Mouse (Mus musculus) mouse embryonic stem cell (cell line): ENCODE measurements around the gene Ctdnep1.

Experiments used
- in situ Hi-C, 2 experiments: fragments of 300-500 bp; cut with MboI; formaldehyde crosslinking; loops; 1 replicate in 1 of 2; 3 replicates in 1 of 2; pipeline ENCODE4 v1.14.3; 2019 to 2020; ENCODE audit warnings: low sequenced_read_pairs in 2 of 2, low pct_unique_long_range_greater_than_20kb in 1 of 2, mixed read lengths in 1 of 2; ENCODE audit not compliant: unreplicated experiment in 1 of 2

Gene Ctdnep1

GRCm38 (mm10) chr11:69976271-69976670 lies 4.7 kb upstream of the Ctdnep1 start:
- in situ Hi-C loops = no loop called here

DNA sequence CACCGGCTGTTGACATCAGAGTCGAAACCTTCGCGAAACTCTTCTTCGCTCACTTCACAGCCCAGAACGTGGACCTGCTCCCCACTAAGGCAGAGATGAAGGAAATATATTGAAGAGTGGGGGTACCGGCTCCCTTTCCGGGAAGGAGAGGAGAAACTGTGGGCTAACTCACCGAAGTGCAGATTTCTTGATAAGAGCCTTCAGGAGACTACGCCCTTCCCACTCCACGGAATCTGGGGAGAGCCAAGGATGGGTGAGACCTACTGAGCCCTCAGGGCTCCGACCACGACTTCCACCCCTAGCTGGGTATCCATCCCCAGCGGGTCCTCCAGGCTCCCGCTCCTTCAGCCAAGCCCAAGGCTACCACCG lies 1.1 kb upstream of the Ctdnep1 start:
- in situ Hi-C loops = no loop called here

GRCm38 (mm10) chr11:69980196-69981140 lies 488 bp upstream of the Ctdnep1 start:
- in situ Hi-C loops = no loop called here

DNA sequence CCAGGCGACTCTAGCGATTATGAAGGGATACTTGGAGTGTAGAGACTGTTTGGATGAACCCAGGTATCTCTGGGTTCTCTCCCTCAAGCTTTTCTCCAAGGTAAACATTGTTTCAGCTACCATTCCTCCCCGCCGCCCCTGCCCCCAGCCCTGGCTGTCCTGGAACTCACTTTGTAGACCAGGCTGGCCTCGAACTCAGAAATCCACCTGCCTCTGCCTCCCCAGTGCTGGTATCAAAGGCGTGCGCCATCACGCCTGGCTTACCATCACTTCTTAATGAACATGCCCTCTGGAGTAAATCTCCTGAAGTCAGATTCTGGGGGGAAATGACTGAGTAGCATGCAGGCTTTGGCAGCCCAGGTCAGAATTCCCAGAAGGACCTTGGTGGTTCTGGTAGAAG lies 1.3 kb downstream of the Ctdnep1 start, which contains the start of gene Elp5:
Gene Elp5 (minus strand): TSS at position 293 of the 400 bp plus-strand sequence.
- in situ Hi-C loops = no loop called here

DNA sequence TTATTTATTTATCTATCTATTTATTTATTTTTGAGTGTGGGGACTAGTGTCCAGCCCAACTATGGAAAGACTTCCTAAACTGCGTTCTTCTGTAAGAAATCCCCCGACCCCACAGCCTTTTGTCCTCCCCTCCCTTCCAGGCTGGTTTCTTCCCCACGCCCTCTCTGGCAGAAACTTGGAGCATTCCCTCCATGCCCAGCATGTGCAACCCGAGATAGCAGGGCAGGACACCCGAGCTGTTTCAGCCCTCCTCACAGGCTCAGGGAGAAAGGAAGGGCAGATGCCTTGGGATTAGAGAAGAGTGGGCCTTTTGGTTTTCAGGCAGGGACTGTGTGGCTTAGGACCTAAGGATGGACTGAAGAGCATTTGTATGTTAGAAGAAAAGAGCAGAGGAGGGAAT lies 1.9 kb downstream of the Ctdnep1 start:
- in situ Hi-C loops = no loop called here

DNA sequence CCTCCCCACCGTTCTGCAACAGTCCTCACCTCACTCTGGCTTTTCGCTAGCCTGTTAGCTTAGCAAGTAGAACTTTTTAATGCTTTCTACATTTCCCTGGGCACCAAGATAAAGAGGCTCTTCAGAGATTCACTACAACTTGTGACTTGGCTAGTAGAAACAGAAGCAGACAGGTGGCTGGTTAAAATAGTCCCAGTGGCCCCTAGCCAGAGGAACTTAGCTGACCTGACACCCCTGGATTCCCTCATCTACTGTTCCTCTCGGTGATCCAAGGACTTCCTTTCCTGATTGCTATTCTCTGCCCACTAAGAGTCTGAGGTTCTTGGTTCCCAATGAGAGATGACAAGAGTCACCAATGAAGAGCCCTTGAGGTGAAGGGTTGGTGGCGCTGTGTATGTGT lies 2.4 kb downstream of the Ctdnep1 start:
- in situ Hi-C loops = no loop called here

- in situ Hi-C loops = no loop called here
These were observed 3.5 kb downstream of the Ctdnep1 start for GRCm38 (mm10) chr11:69984431-69984830.

DNA sequence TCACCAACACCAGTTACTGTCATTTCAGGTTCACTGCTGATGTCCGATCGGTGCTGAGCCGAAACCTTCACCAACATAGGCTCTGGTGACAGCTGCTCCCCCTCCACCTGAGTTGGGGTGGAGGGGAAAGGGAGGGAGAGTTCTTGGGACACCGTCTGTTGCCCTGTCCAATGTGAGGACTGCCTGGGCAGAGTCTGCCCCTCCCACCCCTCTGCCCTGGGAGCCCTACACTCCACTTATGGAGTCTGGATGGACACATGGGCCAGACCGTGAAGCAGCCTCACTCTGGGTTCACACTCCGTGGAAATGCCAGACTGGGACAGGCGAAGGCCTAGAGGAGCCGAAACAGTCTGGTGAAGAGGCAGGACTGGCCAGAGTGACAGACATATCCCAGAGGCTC lies 9.0 kb downstream of the Ctdnep1 start:
- in situ Hi-C loops = no loop called here

GRCm38 (mm10) chr11:69990850-69991691 lies 10.1 kb downstream of the Ctdnep1 start, which contains the start of gene Gabarap:
Gene Gabarap (plus strand): TSS chr11:69991143.
- in situ Hi-C loops = no loop called here

GRCm38 (mm10) chr11:69991711-69992110 lies 10.8 kb downstream of the Ctdnep1 start:
- in situ Hi-C loops = no loop called here

DNA sequence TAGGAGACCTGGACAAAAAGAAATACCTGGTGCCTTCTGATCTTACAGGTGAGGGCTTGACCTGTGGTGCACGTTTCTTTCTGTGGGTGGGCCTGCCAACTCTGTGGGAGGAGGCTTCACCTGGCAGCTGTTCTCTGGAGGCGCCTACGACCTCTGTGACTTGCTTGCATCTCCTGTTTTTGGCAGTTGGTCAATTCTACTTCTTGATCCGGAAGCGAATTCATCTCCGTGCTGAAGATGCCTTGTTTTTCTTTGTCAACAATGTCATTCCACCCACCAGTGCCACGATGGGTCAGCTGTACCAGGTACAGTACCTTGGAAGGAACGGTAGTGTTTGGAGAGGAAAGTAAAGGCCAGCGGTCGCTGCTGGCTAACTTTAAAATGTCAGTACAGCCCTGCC lies 11.4 kb downstream of the Ctdnep1 start:
- in situ Hi-C loops = no loop called here

DNA sequence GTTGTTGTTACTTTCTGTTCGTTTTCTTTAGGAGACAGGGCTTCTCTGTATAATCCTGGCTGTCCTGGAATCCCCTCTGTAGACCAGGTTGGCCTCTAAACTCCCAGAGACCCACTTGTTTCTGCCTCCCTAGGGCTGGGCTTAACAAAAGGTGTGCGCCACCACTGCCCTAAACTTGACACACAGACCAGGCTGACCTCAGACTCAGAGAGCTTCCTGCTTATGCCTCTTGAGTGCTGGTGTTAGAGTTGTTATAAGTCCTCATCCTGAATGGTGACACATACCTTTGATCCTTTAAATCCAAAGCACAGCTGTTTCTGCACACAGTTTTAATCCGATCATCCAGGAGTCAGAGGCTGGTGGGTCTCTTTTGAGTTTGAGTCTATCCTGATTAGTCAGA lies 12.0 kb downstream of the Ctdnep1 start:
- in situ Hi-C loops = no loop called here

DNA sequence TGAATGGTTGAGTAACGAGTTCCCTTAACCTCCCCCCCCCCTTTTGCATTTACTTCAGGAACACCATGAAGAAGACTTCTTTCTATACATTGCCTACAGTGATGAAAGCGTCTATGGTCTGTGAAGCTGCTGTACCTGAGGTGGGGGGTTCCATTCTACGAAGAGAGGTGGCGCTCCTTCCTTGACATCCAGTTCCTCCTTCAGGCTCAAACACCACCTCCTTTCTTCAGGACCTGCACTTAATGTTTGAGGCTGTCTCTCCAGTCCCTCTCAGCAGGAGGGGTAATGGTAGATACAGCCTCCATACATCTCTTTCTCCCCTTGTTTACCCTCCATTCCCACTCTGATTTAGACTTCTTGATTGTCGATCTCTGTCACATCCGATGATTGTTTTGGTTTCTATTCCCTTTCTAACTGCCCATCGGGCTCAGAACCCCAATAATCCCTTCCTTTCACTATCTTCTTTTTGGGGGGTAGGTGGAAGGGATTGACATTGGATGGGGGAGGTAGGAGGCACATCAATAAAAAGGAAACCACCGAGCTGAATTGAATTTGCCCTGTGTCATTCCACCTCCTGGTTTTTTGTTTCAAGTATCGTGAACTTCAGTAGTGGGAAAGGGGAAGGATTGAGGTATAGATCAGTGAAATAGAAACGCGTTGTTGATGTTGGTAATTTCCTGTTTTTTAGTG lies 13.6 kb downstream of the Ctdnep1 start:
- in situ Hi-C loops = no loop called here

GRCm38 (mm10) chr11:69995391-69995960 lies 14.5 kb downstream of the Ctdnep1 start, which contains the start of gene Phf23:
Gene Phf23 (plus strand): TSS chr11:69995777.
- in situ Hi-C loops = no loop called here

DNA sequence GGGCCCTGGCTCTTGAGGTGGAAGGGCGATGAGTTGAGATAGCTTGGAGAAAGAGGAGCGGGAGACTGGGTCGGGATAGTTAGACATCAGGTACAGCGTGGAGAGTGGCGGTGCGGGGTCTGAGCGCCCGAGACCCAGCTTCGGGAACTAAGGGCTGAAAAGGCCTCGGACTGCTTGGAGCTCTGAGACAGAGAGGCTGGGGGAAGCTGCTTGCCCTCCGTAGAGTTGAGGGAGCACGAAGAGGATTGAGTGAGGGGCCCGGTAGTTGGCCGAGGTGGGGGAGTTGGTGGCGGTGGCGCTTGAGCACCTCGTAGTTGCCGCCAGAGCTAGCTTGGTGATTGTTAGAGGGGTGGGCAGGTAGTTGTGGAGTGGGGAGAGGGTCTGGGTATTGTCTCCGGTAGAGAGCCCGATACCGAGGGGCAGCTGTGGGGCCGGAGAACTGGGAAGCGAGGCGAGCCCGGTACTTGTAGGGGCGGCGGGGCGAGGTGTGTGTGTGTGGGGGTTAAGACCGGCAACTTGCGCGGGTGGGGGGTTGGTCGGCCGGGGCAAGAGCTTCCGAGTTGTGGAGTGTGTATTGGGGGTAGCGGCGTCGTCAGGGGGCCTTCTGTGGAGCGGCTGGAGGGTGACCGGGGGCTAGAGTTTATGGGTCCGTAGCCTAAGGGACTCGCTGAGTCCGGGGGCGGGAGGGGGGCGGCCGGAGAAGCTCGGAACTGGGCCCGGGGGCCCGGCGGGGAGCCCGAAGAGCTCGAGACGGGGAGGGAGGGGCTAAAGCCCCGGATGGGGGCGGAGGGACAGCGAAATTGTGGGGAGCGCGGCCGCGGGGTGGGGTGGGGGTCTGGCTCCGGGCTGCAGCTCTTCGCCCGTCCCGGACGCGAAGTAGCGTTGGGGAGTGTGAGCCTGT lies 15.5 kb downstream of the Ctdnep1 start:
- in situ Hi-C loops = no loop called here

DNA sequence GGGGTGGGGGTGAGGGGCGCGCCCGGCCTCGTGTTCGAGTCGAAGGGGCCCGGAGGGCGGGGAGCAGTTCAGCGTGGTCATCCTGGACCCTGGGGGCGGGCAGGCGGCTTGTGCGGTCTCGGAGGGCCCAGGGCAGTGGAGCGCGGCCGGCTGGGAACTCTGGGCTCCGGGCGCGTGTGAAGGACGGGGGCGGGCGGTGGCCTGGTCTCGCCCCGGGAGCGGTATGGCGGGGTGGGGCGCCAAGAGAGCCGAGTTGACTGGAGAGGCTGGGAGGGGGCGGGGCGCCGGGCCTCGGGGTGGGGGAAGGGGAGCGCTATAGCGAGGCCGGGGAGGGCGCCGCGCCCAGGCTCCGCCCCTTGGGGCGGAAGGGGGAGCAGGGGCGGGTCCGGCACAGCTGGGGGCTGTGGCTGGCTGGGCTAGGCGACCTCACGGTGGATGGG lies 16.1 kb downstream of the Ctdnep1 start:
- in situ Hi-C loops = no loop called here
